Mouse (Mus musculus) testis, adult 2 months (tissue): Measurements from ENCODE around the gene Tmem248. TPM values are rescaled to one million over a fixed set of nuclear protein-coding genes. Genes with fewer than 3 reads are reported as not detected.

Source experiments
- H3K27ac ChIP-seq: fragments of 200-500 bp; 2 replicates; pipeline ENCODE4 v1.5.1; 2012; ENCODE audit warnings: low read depth, low read length; ENCODE audit not compliant: control insufficient read depth, insufficient read depth
- H3K27me3 ChIP-seq: fragments of 200-500 bp; 2 replicates; pipeline ENCODE4 v1.6.1; 2012; ENCODE audit warnings: mild to moderate bottlenecking, low read length, moderate library complexity; ENCODE audit not compliant: control insufficient read depth, insufficient read depth
- H3K36me3 ChIP-seq: fragments of 200-500 bp; 2 replicates; pipeline ENCODE4 v1.6.1; 2012; ENCODE audit warnings: mild to moderate bottlenecking, low read length; ENCODE audit not compliant: control insufficient read depth, insufficient read depth
- H3K4me1 ChIP-seq: fragments of 200-500 bp; 2 replicates; pipeline ENCODE4 v1.6.1; 2012; ENCODE audit warnings: low read length; ENCODE audit not compliant: control insufficient read depth, insufficient read depth
- H3K4me3 ChIP-seq: fragments of 200-500 bp; 2 replicates; pipeline ENCODE4 v1.5.1; 2012; ENCODE audit warnings: low read depth, mild to moderate bottlenecking, low read length, moderate library complexity, mixed read lengths; ENCODE audit not compliant: control insufficient read depth
- CTCF ChIP-seq: fragments of 200-500 bp; IDR thresholded peaks from 2 replicates; pipeline ENCODE4 v1.5.1; 2012; ENCODE audit warnings: low read depth, mild to moderate bottlenecking, inconsistent platforms, low read length, moderate library complexity; ENCODE audit not compliant: control insufficient read depth, insufficient read depth, insufficient replicate concordance
- POLR2A ChIP-seq: fragments of 200-500 bp; IDR thresholded peaks from 2 replicates; pipeline ENCODE4 v1.6.1; 2012; ENCODE audit warnings: low read depth, mild to moderate bottlenecking, inconsistent platforms, low read length, moderate library complexity; ENCODE audit not compliant: control insufficient read depth
- polyA plus RNA-seq: library from polyadenylated mRNA; depleted of rRNA; stranded (reverse); fragments of >200 nt; gene quantifications from 2 replicates; pipeline ENCODE4 v1.2.3, GENCODE M21; 2012

The Tmem248 gene
- polyA plus RNA-seq, 1 experiment, result 82.3 TPM

DNA sequence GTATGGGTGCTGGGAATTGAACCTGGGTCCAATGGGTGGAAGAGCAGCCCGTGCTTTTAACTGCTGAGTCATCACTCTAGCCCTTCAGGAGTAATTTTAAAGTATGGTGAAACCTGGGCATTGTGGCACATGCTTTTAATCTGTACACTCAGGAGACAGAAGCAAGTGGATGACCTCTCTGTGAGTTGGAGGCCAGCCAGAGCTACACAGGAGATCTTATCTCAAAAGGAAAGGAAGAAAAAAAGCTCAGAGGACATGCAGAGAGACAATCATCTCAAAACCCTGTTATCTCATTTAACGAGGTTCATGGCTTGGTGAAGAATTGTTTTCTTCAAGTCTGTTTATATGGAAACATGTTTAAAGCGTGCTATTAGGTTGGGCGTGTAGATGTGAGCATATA is 12.9 kb upstream of the Tmem248 start:
- Histone ChIP-seq H3K27ac (no peak overlapping the region), H3K4me3 (no peak overlapping the region), H3K4me1 (no peaks in the 10 kb centered on the region), H3K36me3 (no peaks in the 10 kb centered on the region; the same call in 1 of the 2 replicates), H3K27me3 (no peaks in the 10 kb centered on the region)
- TF ChIP-seq POLR2A, result no peak

- Histone ChIP-seq H3K4me3 (no peak overlapping the region), H3K4me1 (no peaks in the 10 kb centered on the region), H3K36me3 (no peaks in the 10 kb centered on the region), H3K27me3 (no peaks in the 10 kb centered on the region), H3K27ac (no peak overlapping the region)
- TF ChIP-seq POLR2A (no peak), CTCF (no peak)
Observed at GRCm38 (mm10) chr5:130204560-130204959, 12.3 kb upstream of the Tmem248 start.

DNA sequence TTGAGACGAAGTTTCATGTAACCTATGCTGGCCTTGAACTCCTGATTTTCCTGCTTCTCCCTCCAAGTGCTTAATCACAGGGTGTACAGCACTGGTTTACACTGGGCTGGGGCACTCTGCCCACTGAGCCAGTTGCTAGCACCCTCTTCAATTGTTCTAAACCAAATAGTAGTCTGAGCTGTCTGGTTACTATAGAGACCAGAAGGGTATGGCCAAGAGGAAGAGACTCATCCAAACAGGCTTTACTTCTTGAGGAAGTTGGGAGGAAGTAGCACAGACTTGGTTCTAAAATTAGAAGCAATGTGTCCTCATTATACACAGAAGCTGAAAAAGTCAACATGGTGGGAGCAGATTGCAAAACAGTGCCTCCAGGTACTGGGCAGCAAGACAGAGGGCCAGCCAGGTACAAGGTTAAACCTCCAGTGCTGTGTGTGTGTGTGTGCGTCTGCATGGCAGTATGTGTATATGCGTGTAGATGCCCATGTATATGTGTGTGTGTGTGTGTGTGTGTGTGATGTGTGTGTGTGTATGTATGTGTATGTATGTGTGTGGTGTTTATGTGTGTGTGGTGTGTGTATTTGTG is 11.3 kb upstream of the Tmem248 start:
- Histone ChIP-seq H3K4me1 (no peaks in the 10 kb centered on the region), H3K27me3 (no peaks in the 10 kb centered on the region), H3K4me3 (no peak overlapping the region), H3K36me3 (peaks cover 2% of the 10 kb centered on the region; the same call in 1 of the 2 replicates), H3K27ac (no peak overlapping the region)
- no peak for TF ChIP-seq POLR2A
- TF ChIP-seq CTCF, result no peak

DNA sequence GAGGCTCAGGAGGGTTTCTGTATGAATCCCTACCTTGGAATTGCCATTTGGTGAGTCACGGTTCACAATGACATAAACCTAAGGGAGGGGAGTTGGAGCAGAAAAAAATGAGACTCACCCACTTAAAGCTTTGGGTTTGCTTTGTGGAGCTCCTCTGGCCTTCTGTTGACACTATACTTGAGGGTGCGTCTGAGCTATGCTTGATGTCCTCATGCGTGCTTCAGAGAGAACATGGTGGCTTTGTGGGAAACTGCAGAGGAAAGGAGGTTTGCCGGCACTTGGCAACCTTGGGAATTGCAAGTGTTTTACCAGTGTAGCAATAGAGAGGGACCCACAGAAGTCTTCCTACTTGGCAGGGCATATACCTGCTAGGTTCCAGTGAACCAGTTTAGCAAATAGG is 9.6 kb upstream of the Tmem248 start:
- Histone ChIP-seq H3K27me3 (no peaks in the 10 kb centered on the region), H3K4me3 (no peak overlapping the region), H3K4me1 (no peaks in the 10 kb centered on the region), H3K36me3 (peaks cover 2% of the 10 kb centered on the region; the same call in 1 of the 2 replicates), H3K27ac (no peak overlapping the region)
- TF ChIP-seq POLR2A, result no peak
- no peak for TF ChIP-seq CTCF

GRCm38 (mm10) chr5:130212956-130213355 is 3.9 kb upstream of the Tmem248 start:
- Histone ChIP-seq H3K4me1 (peaks cover 3% of the 10 kb centered on the region; the same call in 1 of the 2 replicates), H3K4me3 (no peak overlapping the region), H3K36me3 (peaks cover 2% of the 10 kb centered on the region; the same call in 1 of the 2 replicates), H3K27ac (no peak overlapping the region), H3K27me3 (no peaks in the 10 kb centered on the region)
- no peak for TF ChIP-seq CTCF

DNA sequence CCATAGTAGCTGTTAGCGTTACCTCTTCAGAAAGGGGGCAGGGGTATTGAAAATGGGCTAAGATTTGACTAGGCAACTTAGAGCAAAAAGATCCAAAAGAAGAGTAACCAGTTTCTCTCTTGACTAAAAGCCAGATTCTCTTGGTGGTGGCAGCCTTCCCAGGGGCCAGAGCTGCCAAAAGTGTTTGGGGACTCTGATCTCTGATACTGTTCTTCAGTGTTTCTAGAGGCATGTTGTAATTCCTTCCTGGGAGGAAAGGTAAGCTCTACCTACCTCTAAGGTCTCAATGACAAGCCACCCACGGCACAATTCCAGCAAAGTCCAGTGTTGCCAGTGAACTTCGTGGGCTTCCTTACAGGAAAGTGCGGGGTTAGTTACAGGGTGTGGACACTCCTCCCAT is 525 bp downstream of the Tmem248 start:
- peak overlapping the region; percentile 21 for H3K4me3 ChIP-seq
- H3K27me3 ChIP-seq, result no peaks in the 10 kb centered on the region
- H3K4me1 ChIP-seq, result peaks cover 5% of the 10 kb centered on the region
- no peak overlapping the region for H3K27ac ChIP-seq
- no peaks in the 10 kb centered on the region for H3K36me3 ChIP-seq
- TF ChIP-seq POLR2A (no peak), CTCF (no peak)

- no peak overlapping the region for H3K27ac ChIP-seq
- H3K27me3 ChIP-seq, result no peaks in the 10 kb centered on the region
- peaks cover 8% of the 10 kb centered on the region for H3K4me1 ChIP-seq
- no peaks in the 10 kb centered on the region for H3K36me3 ChIP-seq
- no peak for TF ChIP-seq CTCF
- no peak for TF ChIP-seq POLR2A
- peak overlapping the region; percentile 6 for H3K4me3 ChIP-seq
Observed at GRCm38 (mm10) chr5:130218336-130218735, 1.5 kb downstream of the Tmem248 start.

GRCm38 (mm10) chr5:130221316-130221715 is 4.4 kb downstream of the Tmem248 start:
- Histone ChIP-seq H3K4me3 (no peak overlapping the region), H3K27ac (no peak overlapping the region), H3K27me3 (no peaks in the 10 kb centered on the region), H3K4me1 (peaks cover 12% of the 10 kb centered on the region), H3K36me3 (no peaks in the 10 kb centered on the region)
- TF ChIP-seq POLR2A, result no peak
- no peak for TF ChIP-seq CTCF
